Mouse (Mus musculus): ENCODE results near the gene Cyld. TPM values are rescaled to one million over a fixed set of nuclear protein-coding genes. Genes with fewer than 3 reads are reported as not detected.
A peak's percentile ranks its signal among the peaks of the same experiment; 100 is the strongest.

Gene Cyld
- polyA plus RNA-seq, 1 experiment from 2014 or later = 19.8 TPM

GRCm38 (mm10) chr8:88691961-88692360 is 4.9 kb upstream of the Cyld start:
- Histone ChIP-seq H3K4me3 (no peak overlapping the region), H3K4me2 (no peak overlapping the region), H3K27ac (no peak overlapping the region), H3K36me3 (replicated peaks) (no peaks in the 10 kb centered on the region), H3K9me3 (no peaks in the 10 kb centered on the region), H3K9ac (no peak overlapping the region), H3K27me3 (replicated peaks) (0 out of 2 replicates have a peak, but pooled peaks cover 6% of the 10 kb centered on the region), H3K4me1 (peaks cover 3% of the 10 kb centered on the region)
- 59% methylated on average over 7 of the region's 7 CpGs for WGBS
- no peak for ATAC-seq (replicated peaks)

- Histone ChIP-seq H3K4me3 (no peak overlapping the region), H3K4me2 (no peak overlapping the region), H3K27me3 (replicated peaks) (0 out of 2 replicates have a peak, but pooled peaks cover 6% of the 10 kb centered on the region), H3K9ac (no peak overlapping the region), H3K4me1 (peaks cover 7% of the 10 kb centered on the region), H3K9me3 (no peaks in the 10 kb centered on the region), H3K36me3 (replicated peaks) (no peaks in the 10 kb centered on the region), H3K27ac (no peak overlapping the region)
- ATAC-seq (replicated peaks) = no peak
- WGBS = 70% methylated on average over 6 of the region's 6 CpGs
These were observed 4.0 kb upstream of the Cyld start for GRCm38 (mm10) chr8:88692866-88693265.

DNA sequence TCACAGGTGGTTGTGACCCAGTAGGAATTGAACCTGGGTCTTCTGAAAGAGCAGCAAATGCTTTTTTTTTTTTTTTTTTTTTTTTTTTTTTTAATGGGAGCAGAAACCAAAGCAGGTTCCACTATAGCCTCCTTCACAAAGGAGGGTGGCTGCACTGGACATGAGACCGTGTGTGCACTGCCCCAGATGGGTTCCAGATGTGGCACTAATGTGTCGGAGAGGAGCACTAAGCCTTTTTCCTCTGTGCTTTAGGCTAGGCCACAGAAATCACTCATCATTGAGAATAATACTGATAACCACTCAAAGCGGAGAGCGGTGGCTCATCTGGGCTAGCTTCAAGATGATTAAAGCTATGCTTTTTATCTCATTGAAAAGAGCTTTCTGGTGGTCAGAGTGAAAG is 3.5 kb upstream of the Cyld start:
- WGBS = 86% methylated on average over 4 of the region's 4 CpGs
- Histone ChIP-seq H3K9ac (no peak overlapping the region), H3K4me2 (no peak overlapping the region), H3K9me3 (no peaks in the 10 kb centered on the region), H3K27ac (no peak overlapping the region), H3K27me3 (replicated peaks) (0 out of 2 replicates have a peak, but pooled peaks cover 6% of the 10 kb centered on the region), H3K4me1 (peaks cover 9% of the 10 kb centered on the region), H3K4me3 (no peak overlapping the region), H3K36me3 (replicated peaks) (no peaks in the 10 kb centered on the region)
- no peak for ATAC-seq (replicated peaks)

DNA sequence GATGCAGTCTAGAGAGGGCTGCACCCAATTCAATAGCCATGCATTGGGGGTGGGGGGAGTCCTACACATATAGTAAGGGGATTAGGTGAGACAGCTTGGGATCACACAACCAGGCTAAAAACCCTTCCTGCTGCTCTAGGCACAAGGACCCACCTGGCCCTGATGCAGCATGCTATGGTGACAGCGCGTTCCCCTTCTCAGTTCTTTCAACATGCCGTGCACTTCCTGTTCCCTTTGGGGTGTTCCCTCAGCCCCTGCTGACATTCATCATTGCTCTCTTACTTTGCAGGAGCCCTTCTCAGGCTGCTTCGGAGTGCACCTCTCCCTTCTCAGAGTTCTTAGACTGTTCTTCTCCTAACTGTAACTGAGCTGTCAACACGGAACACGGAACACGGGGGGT is 2.5 kb upstream of the Cyld start:
- 75% methylated on average over 7 of the region's 7 CpGs for WGBS
- H3K4me3 ChIP-seq = no peak overlapping the region
- ATAC-seq (replicated peaks) = no peak

DNA sequence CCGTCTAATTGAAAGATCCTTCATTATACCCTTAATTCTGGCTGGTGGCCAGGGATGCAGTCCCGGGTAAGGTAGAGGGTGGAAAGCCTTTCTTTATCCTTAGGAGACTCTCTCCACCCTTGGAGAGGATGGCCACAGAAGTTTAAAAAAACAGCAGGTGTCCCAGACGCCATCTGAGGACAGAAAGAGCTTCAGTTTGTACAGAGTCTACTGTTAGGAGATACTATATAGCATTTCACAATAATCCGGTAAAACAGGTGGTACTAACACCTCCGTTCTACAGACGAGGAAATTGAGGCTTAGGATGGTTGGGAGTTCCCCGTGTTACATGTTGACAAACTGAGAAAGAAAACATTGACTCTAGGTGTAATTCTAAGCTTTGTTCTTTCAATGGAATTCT is 600 bp upstream of the Cyld start:
- Histone ChIP-seq H3K9ac (no peak overlapping the region), H3K9me3 (no peaks in the 10 kb centered on the region), H3K4me2 (peak overlapping the region; percentile 73), H3K27ac (0 out of 2 replicates have a peak overlapping the region, but pooled peaks have one; percentile 2), H3K27me3 (replicated peaks) (0 out of 2 replicates have a peak, but pooled peaks cover 6% of the 10 kb centered on the region), H3K4me1 (peaks cover 12% of the 10 kb centered on the region), H3K36me3 (replicated peaks) (no peaks in the 10 kb centered on the region), H3K4me3 (peak overlapping the region; percentile 92)
- peak; percentile 24; the same call in 1 of the 2 replicates for ATAC-seq (replicated peaks)
- WGBS = 17% methylated on average over 7 of the region's 7 CpGs

More for the DNA sequence above, 2.5 kb upstream of the Cyld start:
- H3K36me3 ChIP-seq (replicated peaks) = no peaks in the 10 kb centered on the region
- no peak overlapping the region for H3K27ac ChIP-seq
- no peak overlapping the region for H3K9ac ChIP-seq
- no peak overlapping the region for H3K4me2 ChIP-seq
- H3K4me1 ChIP-seq = peaks cover 12% of the 10 kb centered on the region
- H3K9me3 ChIP-seq = no peaks in the 10 kb centered on the region
- H3K27me3 ChIP-seq (replicated peaks) = 0 out of 2 replicates have a peak, but pooled peaks cover 6% of the 10 kb centered on the region

- no peak for ATAC-seq (replicated peaks)
- Histone ChIP-seq H3K4me3 (peak overlapping the region; percentile 92), H3K4me1 (peaks cover 14% of the 10 kb centered on the region), H3K27ac (peak overlapping the region; percentile 90; the same call in 1 of the 2 replicates), H3K4me2 (peak overlapping the region; percentile 73), H3K9ac (peak overlapping the region; percentile 78), H3K27me3 (replicated peaks) (0 out of 2 replicates have a peak, but pooled peaks cover 6% of the 10 kb centered on the region), H3K36me3 (replicated peaks) (no peaks in the 10 kb centered on the region), H3K9me3 (no peaks in the 10 kb centered on the region)
- WGBS = 21% methylated on average over 4 of the region's 4 CpGs
These were observed 809 bp downstream of the Cyld start for GRCm38 (mm10) chr8:88697642-88698031.

GRCm38 (mm10) chr8:88698048-88698447 is 1.2 kb downstream of the Cyld start:
- ATAC-seq (replicated peaks) = no peak
- peak overlapping the region; percentile 92 for H3K4me3 ChIP-seq
- no peak overlapping the region for H3K27ac ChIP-seq
- H3K4me2 ChIP-seq = peak overlapping the region; percentile 73
- H3K36me3 ChIP-seq (replicated peaks) = no peaks in the 10 kb centered on the region
- 0 out of 2 replicates have a peak, but pooled peaks cover 6% of the 10 kb centered on the region for H3K27me3 ChIP-seq (replicated peaks)
- H3K9me3 ChIP-seq = no peaks in the 10 kb centered on the region
- peaks cover 14% of the 10 kb centered on the region for H3K4me1 ChIP-seq
- WGBS = 32% methylated on average over 2 of the region's 2 CpGs
- peak overlapping the region; percentile 78; the same call in 1 of the 2 replicates for H3K9ac ChIP-seq

DNA sequence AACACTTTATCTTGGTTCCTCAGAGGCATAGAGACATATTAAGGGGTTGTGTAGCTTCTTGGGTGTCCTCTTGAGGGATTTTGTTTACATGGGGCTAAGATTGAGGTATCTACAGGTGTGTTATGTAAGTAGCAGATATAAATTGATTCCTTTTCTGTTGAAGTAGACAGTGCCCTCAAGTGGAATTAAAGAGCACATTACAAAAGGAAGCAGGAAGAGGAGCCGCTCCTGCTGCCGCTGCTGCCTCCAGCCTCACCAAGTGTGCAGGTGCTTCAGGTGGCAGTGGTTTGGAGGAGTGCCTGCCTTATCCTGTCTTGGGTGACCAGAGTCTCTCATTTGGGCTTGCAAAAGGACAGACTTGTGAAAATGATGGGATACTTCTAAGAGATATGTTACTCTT is 4.8 kb downstream of the Cyld start:
- no peak for ATAC-seq (replicated peaks)
- no peak overlapping the region for H3K9ac ChIP-seq
- no peak overlapping the region for H3K4me2 ChIP-seq
- H3K4me1 ChIP-seq = peaks cover 10% of the 10 kb centered on the region
- H3K9me3 ChIP-seq = no peaks in the 10 kb centered on the region
- no peak overlapping the region for H3K4me3 ChIP-seq
- H3K27ac ChIP-seq = no peak overlapping the region
- no peaks in the 10 kb centered on the region for H3K36me3 ChIP-seq (replicated peaks)
- WGBS = 33% methylated on average over 2 of the region's 2 CpGs
- no peaks in the 10 kb centered on the region for H3K27me3 ChIP-seq (replicated peaks)

GRCm38 (mm10) chr8:88702816-88703215 is 6.0 kb downstream of the Cyld start:
- ATAC-seq (replicated peaks) = no peak
- 92% methylated on average over 3 of the region's 3 CpGs for WGBS

GRCm38 (mm10) chr8:88723256-88723963 is 26.6 kb downstream of the Cyld start:
- Histone ChIP-seq H3K4me2 (no peak overlapping the region), H3K4me3 (no peak overlapping the region), H3K9me3 (no peaks in the 10 kb centered on the region), H3K9ac (no peak overlapping the region), H3K4me1 (no peaks in the 10 kb centered on the region), H3K36me3 (replicated peaks) (peaks cover 6% of the 10 kb centered on the region), H3K27ac (no peak overlapping the region), H3K27me3 (replicated peaks) (no peaks in the 10 kb centered on the region)
- ATAC-seq (replicated peaks) = no peak
- WGBS = 97% methylated on average over 2 of the region's 2 CpGs

More at GRCm38 (mm10) chr8:88702816-88703215, 6.0 kb downstream of the Cyld start:
- Histone ChIP-seq H3K27ac (no peak overlapping the region), H3K9me3 (no peaks in the 10 kb centered on the region), H3K36me3 (replicated peaks) (no peaks in the 10 kb centered on the region), H3K27me3 (replicated peaks) (no peaks in the 10 kb centered on the region), H3K4me3 (no peak overlapping the region), H3K9ac (no peak overlapping the region), H3K4me2 (no peak overlapping the region), H3K4me1 (peaks cover 7% of the 10 kb centered on the region)

DNA sequence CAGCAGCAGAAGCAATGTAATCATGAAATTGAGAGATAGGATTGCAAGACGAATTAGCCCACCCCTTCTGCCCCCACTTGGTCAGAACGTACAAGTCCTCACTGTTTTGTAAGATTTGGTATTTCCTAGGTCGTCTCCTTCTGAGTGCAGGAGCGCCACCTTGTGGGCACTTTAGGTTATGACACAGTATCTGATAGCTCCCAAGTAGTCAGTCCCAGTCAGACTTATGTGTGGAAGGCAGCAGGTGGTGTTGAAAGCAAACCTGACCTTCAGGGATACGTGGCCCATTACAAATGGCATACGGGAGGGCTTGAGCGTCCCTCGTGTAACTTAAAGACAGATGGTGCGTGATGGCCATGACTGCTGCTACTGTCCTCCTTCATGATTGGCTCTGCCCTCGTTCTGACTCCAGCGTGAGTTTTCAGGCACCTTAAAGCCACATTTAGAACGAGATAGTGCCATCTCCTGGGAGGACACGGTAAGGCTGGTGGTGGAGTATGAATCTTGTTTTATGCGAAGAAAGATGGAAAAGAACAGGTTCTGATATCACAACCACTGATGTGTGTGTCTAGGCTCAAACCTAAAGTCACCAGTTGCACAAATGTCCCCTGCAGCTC is 58.5 kb downstream of the Cyld start:
- no peaks in the 10 kb centered on the region for H3K36me3 ChIP-seq (replicated peaks)
- no peaks in the 10 kb centered on the region; the same call in 1 of the 2 replicates for H3K27me3 ChIP-seq (replicated peaks)
- ATAC-seq (replicated peaks) = peak; percentile 83
- H3K27ac ChIP-seq = no peak overlapping the region
- H3K9me3 ChIP-seq = no peaks in the 10 kb centered on the region
- 1% methylated on average over 14 of the region's 14 CpGs for WGBS
- H3K4me2 ChIP-seq = peak overlapping the region; percentile 42
- H3K4me1 ChIP-seq = no peaks in the 10 kb centered on the region
- H3K4me3 ChIP-seq = no peak overlapping the region
- H3K9ac ChIP-seq = no peak overlapping the region

DNA sequence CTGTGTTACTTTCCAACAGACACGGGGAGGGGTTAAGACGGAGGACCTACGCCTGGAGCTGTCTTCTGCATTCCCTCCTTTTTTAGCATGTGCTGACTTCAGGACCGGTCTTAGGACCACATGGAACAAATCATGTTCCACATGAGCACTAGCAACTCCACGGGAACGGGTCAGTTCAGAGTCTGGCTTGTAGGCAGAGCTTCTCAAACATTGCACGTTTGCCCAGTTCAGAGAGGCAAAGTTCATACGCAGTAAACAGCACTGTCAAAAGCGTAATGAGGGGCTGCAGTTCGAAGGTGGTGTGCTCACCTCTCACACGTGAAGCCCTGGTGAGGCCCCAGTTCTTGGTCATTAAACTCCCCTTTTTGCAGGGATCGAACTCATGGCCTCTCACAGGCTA is 65.2 kb downstream of the Cyld start:
- Histone ChIP-seq H3K9ac (no peak overlapping the region), H3K9me3 (no peaks in the 10 kb centered on the region), H3K27me3 (replicated peaks) (no peaks in the 10 kb centered on the region), H3K36me3 (replicated peaks) (no peaks in the 10 kb centered on the region), H3K4me2 (no peak overlapping the region), H3K27ac (no peak overlapping the region), H3K4me3 (no peak overlapping the region), H3K4me1 (no peaks in the 10 kb centered on the region)
- WGBS = 88% methylated on average over 12 of the region's 12 CpGs
- no peak for ATAC-seq (replicated peaks)

All from midbrain, embryonic 15.5 days (tissue).